Mouse (Mus musculus) testis, adult 2 months (tissue): ENCODE results near the gene Stk10.

ENCODE experiments used
- CTCF ChIP-seq: fragments of 200-500 bp; IDR thresholded peaks from 2 replicates; pipeline ENCODE4 v1.5.1; 2012; ENCODE audit warnings: low read depth, mild to moderate bottlenecking, inconsistent platforms, low read length, moderate library complexity; ENCODE audit not compliant: control insufficient read depth, insufficient read depth, insufficient replicate concordance
- POLR2A ChIP-seq: fragments of 200-500 bp; IDR thresholded peaks from 2 replicates; pipeline ENCODE4 v1.6.1; 2012; ENCODE audit warnings: low read depth, mild to moderate bottlenecking, inconsistent platforms, low read length, moderate library complexity; ENCODE audit not compliant: control insufficient read depth

DNA sequence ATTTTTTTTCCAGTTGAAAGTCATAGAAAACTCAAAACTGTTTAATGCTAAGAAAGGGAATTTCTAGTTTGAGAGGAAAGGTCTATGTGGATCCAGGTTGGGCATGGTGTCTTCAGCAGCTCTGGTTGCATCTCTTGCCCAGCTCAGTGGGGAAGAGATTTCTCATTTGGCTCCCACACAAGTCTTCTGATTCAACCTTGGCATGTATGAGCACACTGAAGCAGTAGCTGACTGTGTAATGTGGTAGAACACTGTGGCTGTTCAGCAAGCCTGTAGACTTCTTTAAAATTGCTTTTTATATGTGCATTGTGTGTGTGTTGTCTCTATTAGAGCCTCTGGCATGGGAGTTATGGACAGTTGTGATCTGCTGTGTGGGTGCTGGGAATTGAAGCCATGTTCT lies 133.9 kb downstream of the Stk10 start:
- no peak for TF ChIP-seq CTCF
- TF ChIP-seq POLR2A = no peak
